Mouse (Mus musculus): ENCODE measurements around the gene Olfr371.

Gene Olfr371

GRCm38 (mm10) chr8:85225688-85226087, at the start of gene Olfr371:
Gene Olfr371 (plus strand): TSS chr8:85225988.
- in situ Hi-C loops (cut with MboI): no loop called here

DNA sequence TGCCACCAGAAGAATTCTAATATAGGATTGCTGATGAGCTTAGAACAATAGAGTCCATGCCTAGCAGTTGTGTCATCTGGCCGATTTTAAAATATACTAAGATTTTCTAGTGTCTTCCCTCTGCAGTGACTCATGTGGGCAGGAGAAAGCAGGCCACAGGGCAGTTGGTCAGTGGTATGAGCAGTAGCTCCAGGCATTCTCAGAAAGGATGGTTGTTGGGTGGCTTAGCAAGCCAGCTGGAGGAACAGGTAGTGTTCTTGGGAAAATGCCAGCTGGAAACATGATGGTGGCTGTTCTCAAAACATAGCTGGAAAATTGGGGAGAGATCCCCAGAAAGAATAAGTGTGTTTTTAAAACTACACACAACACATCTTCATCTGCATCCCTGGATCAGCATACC, 33.4 kb upstream of the Olfr371 start:
- in situ Hi-C loops (cut with MboI): no loop called here

GRCm38 (mm10) chr8:85220220-85220619, 5.6 kb upstream of the Olfr371 start:
- in situ Hi-C loops (cut with MboI): no loop called here

- in situ Hi-C loops (cut with MboI): no loop called here
These were observed 4.8 kb upstream of the Olfr371 start for GRCm38 (mm10) chr8:85220992-85221391.

DNA sequence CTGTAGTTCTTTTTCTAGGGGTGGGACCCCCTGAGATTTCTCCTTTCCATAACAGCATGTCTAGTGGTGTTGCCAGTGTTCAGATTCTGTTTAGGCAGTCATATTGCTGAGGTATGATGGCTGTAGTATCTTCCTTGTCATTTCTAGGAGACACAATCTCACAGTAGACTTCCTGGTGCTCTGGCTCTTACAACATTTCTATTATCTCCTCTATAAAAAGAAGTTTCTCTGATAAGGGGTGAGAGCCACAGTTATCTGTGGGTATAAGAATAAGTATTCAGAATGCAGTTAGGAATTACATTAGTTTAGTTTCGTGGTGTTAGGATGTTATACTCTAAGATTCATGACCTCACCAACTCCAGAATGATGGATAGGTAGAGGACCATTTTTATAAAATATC, 1.5 kb downstream of the Olfr371 start:
- in situ Hi-C loops (cut with MboI): no loop called here
